Mouse (Mus musculus): ENCODE data around the gene Armc6.

DNA sequence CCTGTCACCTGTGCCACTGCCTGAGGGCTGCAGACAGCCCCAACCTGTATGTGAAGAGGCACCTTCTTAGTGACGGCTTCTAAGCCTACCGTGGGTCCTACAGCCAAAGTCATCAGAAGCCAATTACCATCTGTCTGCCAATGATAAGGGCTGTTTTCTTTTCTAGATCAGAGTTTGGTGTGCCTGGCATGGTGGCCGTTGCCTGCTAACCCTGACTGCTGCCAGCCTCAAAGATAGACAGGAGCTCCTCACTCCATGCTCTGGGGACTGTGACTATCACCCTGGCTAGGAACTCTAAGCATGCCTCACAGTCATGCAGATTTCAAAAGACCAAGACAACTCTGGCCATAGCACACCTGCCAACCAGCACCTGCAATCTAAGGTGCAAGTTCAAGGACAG lies 32.8 kb downstream of the Armc6 start:
- no peak for TF ChIP-seq CTCF (IDR thresholded peaks at IDR 0.05)
- no peak for TF ChIP-seq POLR2A (IDR thresholded peaks at IDR 0.05; ENCODE audit: insufficient read depth, low read depth, low read length)
- TF ChIP-seq EP300 (IDR thresholded peaks at IDR 0.05; ENCODE audit: insufficient read depth, low read depth, low read length): no peak
